Mouse (Mus musculus): ENCODE results near the gene Gm20708. TPM values are rescaled to one million over a fixed set of nuclear protein-coding genes. Genes with fewer than 3 reads are reported as not detected.
"Not testable (repeated sequence)": the region's sequence is repeated elsewhere in the genome, so short reads cannot be mapped to it uniquely, and the experiment has no call there.

Gene Gm20708
- polyA plus RNA-seq, 1 experiment from 2014 or later: 0.26 TPM

- H3K4me3 ChIP-seq (replicated peaks): no peak overlapping the region
- peak; percentile 46; the same call in 1 of the 2 replicates for ATAC-seq
- WGBS: 22% methylated on average over 2 of the region's 2 CpGs
- no peak overlapping the region for H3K4me2 ChIP-seq (replicated peaks)
- 0 out of 2 replicates have a peak overlapping the region, but pooled peaks have one; percentile 1 for H3K27ac ChIP-seq
- H3K9me3 ChIP-seq: no peaks in the 10 kb centered on the region
- H3K4me1 ChIP-seq (replicated peaks): peaks cover 14% of the 10 kb centered on the region
- no peak overlapping the region for H3K9ac ChIP-seq
- no peaks in the 10 kb centered on the region for H3K27me3 ChIP-seq (replicated peaks)
- H3K36me3 ChIP-seq: no peaks in the 10 kb centered on the region
Observed at GRCm38 (mm10) chr11:117798160-117798541, 11.3 kb upstream of the Gm20708 start.

GRCm38 (mm10) chr11:117799174-117799573, 10.3 kb upstream of the Gm20708 start:
- H3K27ac ChIP-seq: no peak overlapping the region

GRCm38 (mm10) chr11:117800038-117800437, 9.4 kb upstream of the Gm20708 start:
- no peak overlapping the region for H3K27ac ChIP-seq
- H3K4me2 ChIP-seq (replicated peaks): no peak overlapping the region
- WGBS: 82% methylated on average over 7 of the region's 7 CpGs
- no peaks in the 10 kb centered on the region for H3K9me3 ChIP-seq
- ATAC-seq: no peak
- H3K27me3 ChIP-seq (replicated peaks): no peaks in the 10 kb centered on the region
- H3K9ac ChIP-seq: no peak overlapping the region
- H3K4me1 ChIP-seq (replicated peaks): peaks cover 14% of the 10 kb centered on the region
- no peaks in the 10 kb centered on the region for H3K36me3 ChIP-seq
- no peak overlapping the region for H3K4me3 ChIP-seq (replicated peaks)

More at GRCm38 (mm10) chr11:117799174-117799573, 10.3 kb upstream of the Gm20708 start:
- H3K9ac ChIP-seq: no peak overlapping the region
- 64% methylated on average over 5 of the region's 5 CpGs for WGBS
- no peak overlapping the region for H3K4me3 ChIP-seq (replicated peaks)
- no peak overlapping the region for H3K4me2 ChIP-seq (replicated peaks)
- ATAC-seq: no peak
- no peaks in the 10 kb centered on the region for H3K36me3 ChIP-seq
- H3K9me3 ChIP-seq: no peaks in the 10 kb centered on the region
- peaks cover 14% of the 10 kb centered on the region for H3K4me1 ChIP-seq (replicated peaks)
- H3K27me3 ChIP-seq (replicated peaks): no peaks in the 10 kb centered on the region

GRCm38 (mm10) chr11:117801650-117802049, 7.8 kb upstream of the Gm20708 start:
- Histone ChIP-seq H3K4me1 (replicated peaks) (peaks cover 14% of the 10 kb centered on the region), H3K4me2 (replicated peaks) (no peak overlapping the region), H3K27ac (no peak overlapping the region), H3K9me3 (no peaks in the 10 kb centered on the region), H3K36me3 (no peaks in the 10 kb centered on the region), H3K27me3 (replicated peaks) (no peaks in the 10 kb centered on the region), H3K9ac (no peak overlapping the region), H3K4me3 (replicated peaks) (no peak overlapping the region)
- WGBS: 74% methylated on average over 7 of the region's 7 CpGs
- no peak for ATAC-seq

GRCm38 (mm10) chr11:117803166-117803688, 6.2 kb upstream of the Gm20708 start:
- H3K27me3 ChIP-seq (replicated peaks): no peaks in the 10 kb centered on the region
- H3K36me3 ChIP-seq: no peaks in the 10 kb centered on the region
- no peak overlapping the region for H3K4me3 ChIP-seq (replicated peaks)
- H3K9me3 ChIP-seq: no peaks in the 10 kb centered on the region
- no peak overlapping the region for H3K27ac ChIP-seq
- no peak for ATAC-seq
- H3K4me2 ChIP-seq (replicated peaks): no peak overlapping the region
- WGBS: 87% methylated on average over 3 of the region's 3 CpGs
- no peak overlapping the region for H3K9ac ChIP-seq
- H3K4me1 ChIP-seq (replicated peaks): peaks cover 4% of the 10 kb centered on the region

GRCm38 (mm10) chr11:117806781-117807180, 2.7 kb upstream of the Gm20708 start:
- 91% methylated on average over 6 of the region's 6 CpGs for WGBS
- ATAC-seq: no peak
- Histone ChIP-seq H3K36me3 (no peaks in the 10 kb centered on the region), H3K9ac (no peak overlapping the region), H3K4me2 (replicated peaks) (no peak overlapping the region), H3K9me3 (no peaks in the 10 kb centered on the region), H3K27ac (no peak overlapping the region), H3K27me3 (replicated peaks) (no peaks in the 10 kb centered on the region), H3K4me3 (replicated peaks) (no peak overlapping the region), H3K4me1 (replicated peaks) (peaks cover 19% of the 10 kb centered on the region)

- ATAC-seq: peak; percentile 90
- Histone ChIP-seq H3K9me3 (no peaks in the 10 kb centered on the region), H3K27ac (peak overlapping the region; percentile 89), H3K36me3 (peaks cover 31% of the 10 kb centered on the region), H3K4me1 (replicated peaks) (peaks cover 19% of the 10 kb centered on the region), H3K4me3 (replicated peaks) (peak overlapping the region; percentile 82), H3K27me3 (replicated peaks) (no peaks in the 10 kb centered on the region), H3K9ac (peak overlapping the region; percentile 77), H3K4me2 (replicated peaks) (peak overlapping the region; percentile 95)
- under 1% methylated on average over 21 of the region's 21 CpGs for WGBS
Observed at GRCm38 (mm10) chr11:117810401-117811046, 1.1 kb downstream of the Gm20708 start.

GRCm38 (mm10) chr11:117813867-117814266, 4.4 kb downstream of the Gm20708 start:
- no peaks in the 10 kb centered on the region for H3K27me3 ChIP-seq (replicated peaks)
- WGBS: 61% methylated on average over 5 of the region's 5 CpGs
- H3K9me3 ChIP-seq: no peaks in the 10 kb centered on the region
- no peak for ATAC-seq
- no peak overlapping the region for H3K4me2 ChIP-seq (replicated peaks)
- H3K4me1 ChIP-seq (replicated peaks): peaks cover 19% of the 10 kb centered on the region
- peaks cover 42% of the 10 kb centered on the region for H3K36me3 ChIP-seq
- no peak overlapping the region for H3K9ac ChIP-seq
- 0 out of 2 replicates have a peak overlapping the region, but pooled peaks have one; percentile 13 for H3K27ac ChIP-seq
- no peak overlapping the region for H3K4me3 ChIP-seq (replicated peaks)

- Histone ChIP-seq H3K36me3 (peaks cover 50% of the 10 kb centered on the region), H3K27me3 (replicated peaks) (no peaks in the 10 kb centered on the region), H3K9ac (no peak overlapping the region), H3K4me2 (replicated peaks) (no peak overlapping the region), H3K9me3 (no peaks in the 10 kb centered on the region), H3K4me3 (replicated peaks) (no peak overlapping the region), H3K4me1 (replicated peaks) (peaks cover 14% of the 10 kb centered on the region), H3K27ac (no peak overlapping the region)
- no peak for ATAC-seq
- 91% methylated on average over 6 of the region's 6 CpGs for WGBS
Observed at GRCm38 (mm10) chr11:117814704-117815366, 5.4 kb downstream of the Gm20708 start.

- not testable (repeated sequence) for H3K4me1 ChIP-seq (replicated peaks); H3K9ac ChIP-seq; H3K27me3 ChIP-seq (replicated peaks); H3K27ac ChIP-seq; H3K4me3 ChIP-seq (replicated peaks); H3K9me3 ChIP-seq; H3K4me2 ChIP-seq (replicated peaks); ATAC-seq
- 75% methylated on average over 9 of the region's 9 CpGs for WGBS
- H3K36me3 ChIP-seq: peaks cover 56% of the 10 kb centered on the region
Observed at GRCm38 (mm10) chr11:117815850-117816249, 6.4 kb downstream of the Gm20708 start.

- Histone ChIP-seq H3K27me3 (replicated peaks) (no peaks in the 10 kb centered on the region), H3K4me3 (replicated peaks) (no peak overlapping the region), H3K36me3 (peaks cover 61% of the 10 kb centered on the region), H3K9me3 (no peaks in the 10 kb centered on the region), H3K9ac (no peak overlapping the region), H3K27ac (no peak overlapping the region), H3K4me1 (replicated peaks) (peaks cover under 1% of the 10 kb centered on the region; the same call in 1 of the 2 replicates), H3K4me2 (replicated peaks) (no peak overlapping the region)
- 82% methylated on average over 13 of the region's 13 CpGs for WGBS
- ATAC-seq: no peak
Observed at GRCm38 (mm10) chr11:117816389-117816996, 7.0 kb downstream of the Gm20708 start.

GRCm38 (mm10) chr11:117819095-117819494, 9.6 kb downstream of the Gm20708 start:
- WGBS: 84% methylated on average over 8 of the region's 8 CpGs
- Histone ChIP-seq H3K36me3 (peaks cover 48% of the 10 kb centered on the region), H3K9ac (no peak overlapping the region), H3K27ac (no peak overlapping the region), H3K4me3 (replicated peaks) (no peak overlapping the region), H3K4me1 (replicated peaks) (peaks cover 20% of the 10 kb centered on the region), H3K27me3 (replicated peaks) (no peaks in the 10 kb centered on the region), H3K4me2 (replicated peaks) (no peak overlapping the region), H3K9me3 (no peaks in the 10 kb centered on the region)
- no peak for ATAC-seq

Measured in intestine, embryonic 15.5 days (tissue).